Mouse (Mus musculus) gastrocnemius, postnatal 25 days (tissue): ENCODE measurements at regions not wholly inside any gene's neighbourhood (a gene's known extent, or its start where the extent isn't known, plus 50 kb on each side); places are given as distances from the start of the nearest gene placed in this dataset.

ENCODE experiments used
- DNase-seq: peaks from one replicate; pipeline ENCODE4 v3.0.0; 2022

DNA sequence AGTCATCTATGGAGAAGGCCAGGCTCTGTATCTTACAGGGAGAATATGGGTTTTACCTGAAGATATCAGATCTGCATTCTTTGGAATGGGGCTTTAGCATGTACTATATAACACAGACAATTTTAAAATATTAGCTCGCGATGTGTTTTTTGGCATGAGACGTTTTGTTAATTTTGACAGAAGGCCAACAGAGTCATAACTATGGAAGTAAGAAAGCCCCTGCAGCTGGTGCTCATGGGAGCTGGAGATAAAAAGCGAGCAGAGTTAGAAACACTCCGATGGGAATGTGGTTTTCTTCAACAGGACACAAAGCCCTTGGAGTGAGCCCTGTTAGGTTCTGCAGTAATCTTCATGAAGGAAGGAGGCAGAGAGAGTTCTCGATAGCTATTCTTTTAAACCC is 176.6 kb downstream of the Rps12 start:
- DNase-seq = no peak

DNA sequence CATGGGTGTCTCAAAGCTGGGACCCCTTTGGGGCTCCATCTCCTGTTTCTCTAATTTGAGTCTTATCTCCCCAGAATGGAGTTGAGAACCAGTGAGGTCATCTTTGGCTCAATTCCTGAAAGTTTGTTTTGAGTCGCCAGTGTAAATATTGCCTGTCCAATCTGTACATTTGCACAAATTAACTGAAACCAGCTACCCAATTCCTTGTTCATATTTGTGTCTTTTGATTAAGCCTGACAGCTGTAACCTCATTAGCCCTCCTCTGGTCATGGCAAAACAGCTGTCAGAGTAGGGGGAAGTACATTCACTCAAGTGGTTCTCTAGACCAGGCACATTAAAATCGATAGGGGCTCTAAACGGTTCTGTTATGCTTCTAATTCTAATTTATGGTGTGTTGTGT is 177.0 kb downstream of the Rps12 start:
- no peak for DNase-seq

DNA sequence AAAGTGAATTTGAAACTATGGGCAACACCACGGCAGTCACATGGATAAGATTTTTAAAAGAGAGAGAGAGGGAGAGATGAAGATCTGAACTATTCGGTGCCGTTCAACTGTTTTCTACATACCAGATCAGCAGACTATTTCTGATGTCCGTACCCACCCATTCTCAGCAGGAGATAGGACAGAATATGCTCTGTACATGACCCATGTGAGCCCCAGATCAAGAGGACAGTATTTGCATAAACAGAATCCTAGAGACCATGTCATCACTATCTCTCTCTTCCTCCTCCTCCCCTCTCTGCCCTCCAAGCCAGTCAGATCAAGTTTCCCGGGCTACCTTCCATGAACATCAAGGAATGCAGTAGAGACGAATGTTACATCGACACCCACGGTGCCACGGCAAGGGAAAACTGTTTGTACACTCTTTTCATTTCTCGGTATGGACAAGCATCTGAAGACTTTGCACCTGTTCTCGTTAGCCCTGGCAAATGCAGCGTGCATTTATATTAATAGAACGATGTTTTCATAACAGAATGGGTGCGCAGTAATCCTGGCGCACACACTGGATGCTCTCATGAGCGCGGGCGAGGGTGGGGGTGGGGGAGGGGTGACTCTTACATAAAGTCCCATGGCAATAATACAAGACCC is 177.7 kb downstream of the Rps12 start:
- peak; percentile 68 for DNase-seq

DNA sequence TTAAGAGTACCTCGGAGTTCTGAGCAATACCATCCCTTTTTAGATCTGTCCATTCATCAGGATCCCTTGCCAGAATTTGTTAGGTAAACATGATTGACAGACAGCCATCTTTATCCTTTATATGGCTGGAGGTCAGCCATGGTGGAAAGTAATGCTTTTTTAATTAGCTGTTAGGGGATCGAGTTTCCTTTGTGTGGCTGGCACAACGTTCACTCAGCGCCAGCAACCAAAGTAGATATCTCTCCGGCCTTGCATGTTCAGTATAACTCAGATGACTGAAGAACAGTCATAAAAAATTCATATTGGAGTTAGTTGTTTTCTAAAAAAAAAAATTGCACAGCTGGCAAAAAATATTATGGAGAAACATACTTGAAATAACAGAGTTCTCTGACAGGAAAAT is 186.4 kb downstream of the Rps12 start:
- DNase-seq = no peak

DNA sequence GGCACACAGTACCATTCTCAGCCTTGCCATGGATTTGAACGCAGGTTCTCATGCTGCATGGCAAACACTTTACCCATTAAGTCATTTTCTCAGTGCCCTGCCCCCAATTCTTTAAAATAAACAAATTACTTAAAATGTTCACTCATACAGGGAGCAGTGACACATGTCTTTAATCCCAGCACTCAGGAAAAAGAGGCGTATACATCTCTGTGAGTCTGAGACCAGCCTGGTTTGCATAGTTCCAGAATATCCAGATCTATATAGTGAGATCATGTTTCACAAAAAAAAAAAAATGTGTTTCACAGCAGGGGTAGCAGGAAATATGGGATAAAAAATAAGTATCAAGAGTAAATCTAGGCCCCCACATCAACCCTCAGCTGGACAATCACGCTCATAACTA is 191.5 kb downstream of the Rps12 start:
- DNase-seq = no peak

DNA sequence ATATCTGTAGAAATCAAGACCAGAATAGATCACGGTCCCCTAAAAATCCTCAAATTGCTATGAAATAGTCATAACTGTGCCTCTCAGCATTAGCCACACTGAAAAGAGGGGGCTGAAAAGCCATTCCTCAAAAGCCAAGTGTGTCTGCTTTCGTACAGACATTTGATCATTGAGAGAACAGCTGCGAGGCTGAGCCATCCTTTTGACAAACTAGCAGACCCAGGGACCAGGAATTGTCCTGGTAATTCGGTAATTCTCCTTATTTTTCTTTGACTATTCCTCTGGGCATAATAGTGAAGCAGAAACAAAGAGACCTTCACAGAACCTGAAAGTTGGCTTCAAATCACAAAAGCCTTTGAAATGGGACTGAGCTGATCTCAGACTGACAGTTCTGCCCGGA is 206.8 kb downstream of the Rps12 start:
- no peak for DNase-seq

DNA sequence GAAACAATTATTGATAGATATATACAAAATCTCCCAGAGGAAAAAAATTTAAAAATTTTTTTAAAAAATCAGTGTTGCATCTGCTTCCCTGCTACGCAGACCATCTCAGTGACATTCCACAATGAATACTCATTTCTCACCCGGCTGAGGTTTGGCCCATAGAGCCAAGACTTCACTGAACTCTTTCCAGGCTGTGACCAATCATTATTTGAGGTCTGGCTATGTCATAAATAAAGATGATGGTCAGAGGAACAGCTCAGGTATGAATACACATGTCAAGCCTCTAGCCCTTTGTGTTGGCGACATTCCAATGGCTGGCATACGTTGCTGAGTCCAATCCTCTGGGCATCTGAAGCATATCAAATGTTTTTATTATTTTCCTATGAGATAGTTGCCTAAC is 216.1 kb downstream of the Rps12 start:
- no peak for DNase-seq

DNA sequence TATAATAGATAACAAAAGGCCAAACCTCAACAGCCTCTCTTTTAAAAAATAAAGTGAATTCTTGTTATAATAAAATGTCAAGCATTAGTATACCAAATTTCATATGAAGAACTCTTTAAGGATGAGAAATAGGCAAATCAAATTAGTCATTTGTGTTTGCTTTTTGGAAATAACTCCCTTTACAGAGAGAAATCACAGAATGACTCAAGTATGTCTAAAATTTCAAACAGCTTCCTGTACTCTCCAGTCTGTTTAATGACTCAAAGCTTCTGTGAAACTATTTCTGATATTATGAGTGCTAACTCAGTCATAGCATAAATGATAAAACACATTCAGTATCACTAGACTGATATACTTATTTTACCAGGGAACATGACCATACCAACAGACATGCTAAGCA is 217.7 kb downstream of the Rps12 start:
- DNase-seq = no peak

DNA sequence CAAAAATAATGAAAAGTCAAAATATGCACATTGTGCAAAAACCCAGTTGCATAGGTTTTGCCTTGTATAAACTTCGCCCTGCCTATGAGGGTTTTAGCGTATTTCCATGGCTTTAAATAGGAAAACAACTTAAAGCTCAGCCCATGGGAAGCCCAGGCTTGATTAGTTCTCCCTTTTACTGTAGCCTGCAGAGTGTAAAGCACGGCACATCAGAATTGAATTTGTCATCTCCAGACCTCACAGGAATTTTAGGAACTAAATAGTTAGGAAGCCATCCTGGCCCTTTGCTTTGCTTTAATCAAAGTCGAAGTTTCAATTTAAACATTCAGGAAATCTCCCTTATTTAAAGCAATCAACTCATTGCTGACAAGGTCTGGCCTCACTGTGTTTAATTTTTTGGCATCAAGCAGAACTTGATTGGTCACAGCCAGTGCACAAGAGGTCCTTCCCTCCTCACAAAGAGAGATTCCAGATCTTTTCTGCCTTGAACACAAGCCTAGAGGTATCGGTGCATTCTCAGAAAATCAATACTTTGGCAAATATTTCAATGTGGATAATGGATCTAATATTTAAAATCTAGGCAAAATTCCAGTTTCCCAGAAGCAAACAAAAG is 211.8 kb upstream of the Eya4 start:
- no peak for DNase-seq

DNA sequence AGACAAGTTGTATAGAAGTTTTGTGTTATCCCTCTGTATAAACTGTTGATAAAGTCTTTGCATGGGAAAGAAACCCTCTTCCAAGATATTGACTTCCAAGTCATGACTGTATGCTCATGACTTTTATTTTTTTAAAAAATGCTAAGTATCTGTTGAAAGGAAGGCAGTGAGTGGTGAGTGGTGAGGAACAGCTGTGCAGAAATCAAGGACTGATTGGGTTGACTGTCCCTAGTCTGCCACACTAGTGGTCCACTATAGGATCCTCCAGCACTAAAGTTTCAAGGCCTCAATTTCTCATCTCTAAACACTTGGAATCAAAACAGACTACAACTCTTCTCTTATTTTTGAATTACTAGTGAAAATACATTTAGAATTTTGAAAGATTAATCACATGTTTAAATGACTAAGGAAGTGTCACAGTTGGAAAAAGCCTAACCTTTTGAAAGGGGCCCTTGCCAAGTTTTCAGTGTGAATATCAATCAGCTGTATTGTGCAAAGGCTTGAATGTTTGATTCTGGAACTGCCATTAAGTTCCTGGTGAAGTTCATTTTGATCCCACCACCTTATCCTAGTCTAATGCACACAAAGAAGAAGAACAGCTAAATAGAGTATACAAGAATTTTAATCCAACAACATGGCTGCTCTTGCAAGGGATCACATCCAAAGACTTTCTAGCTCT is 209.5 kb upstream of the Eya4 start:
- DNase-seq = no peak

DNA sequence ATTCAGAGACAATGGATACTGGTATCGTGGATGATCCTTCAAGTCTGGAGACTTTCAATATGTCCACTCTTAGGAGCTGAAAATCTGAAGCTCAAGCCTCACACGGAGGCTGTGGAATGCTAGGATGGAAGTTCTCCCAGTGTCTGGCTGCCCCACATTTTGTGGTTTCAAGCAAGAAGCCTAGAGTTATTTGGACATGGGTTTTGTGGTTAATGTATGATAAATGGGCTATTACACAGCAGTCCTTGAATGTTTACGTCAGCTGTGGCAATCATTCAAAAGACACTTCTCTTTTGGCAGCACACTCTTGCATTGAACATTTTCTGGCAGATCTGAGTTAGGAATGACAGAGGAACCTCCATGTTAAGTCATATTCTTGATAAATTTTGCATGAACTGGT is 207.2 kb upstream of the Eya4 start:
- no peak for DNase-seq

DNA sequence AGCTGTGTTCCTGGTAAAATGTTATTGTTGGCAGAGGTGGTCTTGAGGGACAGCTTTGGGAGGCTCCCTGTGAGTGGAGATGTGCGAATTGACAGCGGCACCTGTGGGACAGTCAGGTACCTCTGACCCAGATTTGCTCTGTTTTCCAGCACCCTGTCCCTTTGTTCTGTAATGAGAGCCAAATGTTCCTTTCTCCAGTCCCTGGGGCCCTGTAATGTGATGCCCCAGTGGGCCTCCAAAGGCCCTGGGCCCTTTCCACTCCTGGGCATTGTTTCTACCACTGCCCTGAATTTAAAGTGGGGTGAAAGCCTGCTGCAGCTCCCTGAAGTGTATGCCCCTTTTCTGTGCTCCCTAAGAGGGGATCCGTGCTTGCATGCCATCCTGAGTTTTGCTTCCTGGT is 198.6 kb upstream of the Eya4 start:
- DNase-seq = no peak

DNA sequence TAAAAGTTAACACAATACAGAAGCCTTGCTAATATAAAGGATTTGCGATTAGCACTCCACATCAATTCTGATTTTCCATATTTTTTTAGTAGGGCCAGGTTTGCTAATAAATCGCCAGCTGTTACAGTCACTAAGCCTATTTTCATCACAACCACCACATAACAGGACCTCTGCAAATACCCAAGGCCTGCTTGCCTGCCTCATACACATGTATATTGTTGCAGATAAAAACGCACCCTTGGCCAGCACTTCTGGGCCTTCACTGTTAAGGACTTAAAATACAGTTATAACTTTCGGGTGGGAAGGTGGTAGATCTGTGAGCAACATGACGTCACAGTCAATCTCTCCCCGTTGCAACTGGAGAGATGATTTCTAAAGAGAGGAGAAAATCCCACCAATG is 197.7 kb upstream of the Eya4 start:
- no peak for DNase-seq

DNA sequence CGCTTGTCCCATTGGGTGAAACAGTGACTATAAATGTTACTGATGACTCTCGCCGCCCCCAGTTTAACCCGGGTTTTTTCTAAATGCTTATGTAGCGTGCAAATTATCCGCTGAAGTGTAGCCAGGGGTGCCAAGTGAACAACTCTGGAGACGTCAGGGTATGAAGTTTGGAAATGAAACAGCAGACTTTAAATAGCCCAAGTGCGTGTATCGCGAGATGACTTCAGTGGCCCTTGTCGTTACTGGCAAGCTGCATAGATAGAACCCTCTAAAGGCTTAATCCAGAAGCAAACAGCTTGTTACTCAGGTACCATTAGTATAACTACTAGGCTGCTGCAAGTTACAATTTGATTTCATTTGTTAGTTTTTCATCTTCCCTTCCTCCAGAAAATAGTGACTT is 192.1 kb upstream of the Eya4 start:
- peak; percentile 42 for DNase-seq

DNA sequence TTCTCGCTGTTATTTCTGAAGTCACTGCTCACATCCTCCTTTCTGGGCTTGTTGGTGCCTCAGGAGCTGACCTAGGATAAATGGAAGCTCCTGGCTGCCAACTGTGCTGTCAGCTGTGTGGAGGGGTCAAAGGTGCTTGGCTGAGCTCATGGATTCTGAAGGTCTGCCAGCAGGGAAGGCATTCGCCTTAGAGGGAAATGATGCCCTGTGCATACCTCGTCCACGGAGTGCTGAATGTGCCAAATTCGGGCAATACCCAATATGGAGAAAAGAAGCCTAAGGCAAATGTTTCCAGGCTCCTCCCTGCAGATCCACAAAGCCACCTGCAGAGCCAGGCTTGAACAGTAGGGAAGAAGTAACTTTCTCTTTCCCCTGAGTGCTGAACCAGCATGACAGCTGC is 191.3 kb upstream of the Eya4 start:
- peak; percentile 64 for DNase-seq

DNA sequence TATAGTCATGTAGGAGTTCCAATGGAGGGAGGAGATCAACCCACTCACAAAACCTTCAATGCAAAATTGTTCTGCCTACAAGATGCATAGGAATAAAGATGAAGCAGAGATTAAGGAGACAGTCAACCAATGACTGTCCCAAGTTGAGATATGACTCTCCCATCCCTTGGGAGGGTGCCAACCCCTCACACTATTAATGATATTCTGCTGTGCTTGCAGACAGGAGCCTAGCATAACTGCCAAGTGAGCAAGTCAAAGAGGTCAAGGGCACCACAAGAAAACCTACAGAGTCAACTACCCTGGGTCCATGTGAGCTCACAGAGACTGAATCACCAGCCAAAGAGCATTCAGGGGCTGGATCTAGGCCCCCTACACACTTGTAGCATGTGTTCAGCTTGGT is 184.1 kb upstream of the Eya4 start:
- DNase-seq = no peak

DNA sequence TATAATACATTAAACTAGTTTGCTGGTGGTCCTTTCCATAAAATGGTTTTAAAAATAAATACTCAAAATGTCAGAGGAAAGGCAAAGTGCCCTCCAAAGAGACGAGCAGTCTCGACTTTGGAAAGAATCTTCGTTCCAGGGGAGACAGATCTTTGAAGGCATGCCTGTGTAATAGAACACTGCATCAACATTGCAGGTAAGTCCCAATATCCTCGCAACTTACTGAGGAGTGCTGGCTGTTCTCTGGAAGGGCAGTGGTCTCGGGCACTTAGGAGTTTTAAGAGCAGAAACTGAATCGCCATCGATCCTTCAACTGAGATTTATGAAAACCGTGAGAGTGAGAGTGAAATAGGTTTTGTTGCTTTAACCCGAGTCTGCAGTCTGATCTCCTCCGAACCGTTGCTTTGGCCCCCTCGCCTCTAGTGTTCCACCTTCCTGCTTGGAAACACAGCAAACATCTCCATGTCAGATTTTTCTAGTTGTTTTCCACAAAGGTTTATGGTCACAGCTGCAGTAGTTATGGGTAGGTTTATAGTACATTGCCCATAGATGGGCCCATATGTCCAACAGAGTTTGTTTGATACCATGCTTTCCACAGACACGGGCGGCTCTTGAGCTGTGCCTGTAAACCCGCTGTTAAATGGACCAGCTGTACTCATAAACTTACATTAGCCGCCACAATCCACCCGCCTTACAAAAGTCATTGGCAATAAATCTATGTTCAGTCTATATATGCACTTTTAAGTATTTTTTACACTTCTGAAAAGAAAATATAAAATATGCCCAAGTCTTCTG is 181.6 kb upstream of the Eya4 start:
- no peak for DNase-seq

DNA sequence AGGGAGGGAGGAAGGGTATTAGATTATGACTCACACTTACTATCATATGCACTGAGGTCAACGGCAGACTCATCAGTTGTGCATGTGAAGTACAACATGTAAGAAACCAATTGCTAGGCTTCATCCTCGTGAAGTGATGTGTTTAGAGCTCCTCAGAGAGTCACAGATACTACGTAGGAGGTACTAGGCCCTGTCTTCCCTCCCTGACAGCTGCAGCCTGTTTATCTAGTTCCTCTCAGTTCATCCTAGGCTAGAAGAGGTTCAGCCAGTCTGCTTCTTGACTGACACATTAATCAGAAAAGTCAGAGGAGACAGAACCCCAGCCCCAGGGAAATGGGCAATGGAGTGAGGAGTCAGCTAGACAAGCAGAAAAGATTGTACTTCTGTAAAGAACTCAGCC is 180.1 kb upstream of the Eya4 start:
- no peak for DNase-seq

DNA sequence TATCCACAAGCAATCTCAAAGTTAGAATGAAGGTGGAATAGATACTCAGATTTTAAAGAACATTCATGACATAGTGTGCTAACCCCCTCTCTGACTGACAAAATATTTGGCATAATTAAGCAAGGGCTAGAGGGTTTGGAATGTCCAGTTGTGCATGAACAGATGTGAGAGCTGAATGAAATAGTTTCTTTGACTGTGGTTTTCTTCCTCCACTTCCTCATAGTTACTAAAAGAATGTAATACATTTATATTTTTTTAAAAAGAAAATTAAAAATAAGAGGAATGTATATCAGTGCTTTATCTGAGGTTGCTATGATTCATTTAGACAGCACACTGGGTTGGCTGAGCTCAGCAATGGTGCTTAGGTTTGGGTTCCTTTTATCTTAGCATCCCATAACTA is 176.2 kb upstream of the Eya4 start:
- no peak for DNase-seq

DNA sequence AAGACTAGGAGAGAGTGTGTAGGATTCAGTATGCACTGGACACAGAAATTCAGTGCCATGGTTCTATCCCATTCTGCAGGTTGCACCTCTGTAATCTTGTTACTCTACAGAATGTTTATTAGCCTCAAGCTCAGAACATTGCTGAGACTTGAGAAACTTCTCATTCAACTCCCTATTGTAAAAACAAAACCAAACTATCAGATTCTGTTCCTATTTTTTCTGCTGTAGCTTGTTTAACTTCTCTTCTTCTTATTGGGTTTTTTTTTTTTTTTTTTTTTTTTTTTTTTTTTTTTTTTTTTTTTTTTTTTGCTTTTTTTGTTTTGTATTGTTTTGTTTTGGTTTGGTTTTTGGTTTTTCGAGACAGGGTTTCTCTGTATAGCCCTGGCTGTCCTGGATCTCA is 172.1 kb upstream of the Eya4 start:
- no peak for DNase-seq

DNA sequence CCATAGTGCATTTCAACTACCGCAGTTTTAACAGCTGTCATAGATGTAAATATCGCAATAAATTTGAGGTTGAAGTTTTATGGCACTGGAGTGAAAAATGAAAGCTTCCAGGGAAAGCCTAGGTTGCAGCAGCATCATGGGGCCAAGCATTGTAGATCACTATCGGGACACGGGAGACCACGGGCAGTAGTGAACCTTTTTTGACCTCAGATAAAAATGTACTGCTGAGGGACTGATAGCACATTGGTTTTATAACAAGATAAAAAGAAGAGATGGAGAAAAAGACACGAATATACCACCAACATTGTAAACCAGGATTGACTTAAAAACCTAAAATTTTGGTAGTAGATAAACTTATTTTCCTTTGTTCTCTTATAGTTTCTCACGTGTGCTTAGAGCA is 143.1 kb upstream of the Eya4 start:
- DNase-seq = no peak

DNA sequence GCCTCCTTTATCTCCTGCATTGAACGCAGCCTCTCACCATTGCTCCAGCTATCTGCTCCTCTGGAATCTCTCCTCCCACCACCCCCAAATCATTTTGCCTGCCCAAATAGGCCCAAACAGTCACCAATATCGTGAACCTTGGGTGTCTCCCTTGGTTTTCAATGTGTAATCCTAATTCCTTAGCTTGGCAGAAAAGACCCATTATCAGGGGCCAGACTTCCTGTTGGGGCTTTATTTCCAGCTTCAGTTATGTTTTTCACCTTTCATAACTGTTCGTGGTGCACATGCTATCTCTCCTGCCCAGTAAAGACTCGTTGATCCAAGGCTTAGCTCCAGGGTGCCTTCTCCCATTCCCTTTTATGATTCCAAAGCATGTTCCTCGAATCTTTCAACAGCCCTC is 142.4 kb upstream of the Eya4 start:
- no peak for DNase-seq

DNA sequence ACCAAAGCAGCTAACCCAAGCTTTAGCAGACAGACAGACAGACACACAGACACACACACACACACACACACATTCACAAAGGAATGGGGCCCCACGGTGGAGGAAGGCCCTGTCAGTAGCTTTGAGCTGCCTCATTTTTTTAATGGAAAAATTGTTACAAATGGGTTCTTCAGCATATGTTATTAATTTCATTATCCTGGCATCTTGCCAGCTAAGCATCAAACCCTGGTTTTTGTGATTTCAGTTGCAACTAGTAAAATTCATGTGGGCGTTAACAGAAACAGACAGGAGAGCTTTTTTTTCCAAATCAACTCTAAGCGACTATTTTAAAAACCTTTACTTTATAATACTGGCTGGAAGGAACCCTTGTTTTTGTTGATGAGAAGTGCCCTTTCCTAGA is 138.4 kb upstream of the Eya4 start:
- no peak for DNase-seq
